Mouse (Mus musculus) regulatory T cell (primary cell): ENCODE measurements around the gene Trpc4ap.

ENCODE experiments used
- in situ Hi-C: fragments of 300-600 bp; cut with MboI, MseI; formaldehyde crosslinking; loops from one replicate; pipeline ENCODE4 v1.15.1; 2025; ENCODE audit warnings: high pct_unique_total_duplicates

Gene Trpc4ap

GRCm38 (mm10) chr2:155640656-155641055 lies 51.5 kb downstream of the Trpc4ap start:
- in situ Hi-C loops, result no loop called here

GRCm38 (mm10) chr2:155637411-155637810 lies 54.8 kb downstream of the Trpc4ap start:
- in situ Hi-C loops, result no loop called here

- in situ Hi-C loops, result no loop called here
Measured at GRCm38 (mm10) chr2:155636881-155637280, 55.3 kb downstream of the Trpc4ap start.

GRCm38 (mm10) chr2:155635961-155636360 lies 56.2 kb downstream of the Trpc4ap start:
- in situ Hi-C loops, result no loop called here

- in situ Hi-C loops, result no loop called here
Measured at GRCm38 (mm10) chr2:155634562-155634961, 57.6 kb downstream of the Trpc4ap start.

- in situ Hi-C loops, result no loop called here
Measured at GRCm38 (mm10) chr2:155633731-155634130, 58.5 kb downstream of the Trpc4ap start.

- in situ Hi-C loops, result no loop called here
Measured at GRCm38 (mm10) chr2:155633121-155633520, 59.1 kb downstream of the Trpc4ap start.

- in situ Hi-C loops, result no loop called here
Measured at GRCm38 (mm10) chr2:155632138-155632936, 59.8 kb downstream of the Trpc4ap start.

- in situ Hi-C loops, result no loop called here
Measured at GRCm38 (mm10) chr2:155630590-155631416, 61.4 kb downstream of the Trpc4ap start.

- in situ Hi-C loops, result no loop called here
Measured at GRCm38 (mm10) chr2:155630153-155630552, 62.0 kb downstream of the Trpc4ap start.

GRCm38 (mm10) chr2:155629231-155629661 lies 62.9 kb downstream of the Trpc4ap start:
- in situ Hi-C loops, result no loop called here

GRCm38 (mm10) chr2:155628519-155628918 lies 63.7 kb downstream of the Trpc4ap start:
- in situ Hi-C loops, result no loop called here

GRCm38 (mm10) chr2:155628112-155628511 lies 64.1 kb downstream of the Trpc4ap start:
- in situ Hi-C loops, result no loop called here

GRCm38 (mm10) chr2:155627030-155627738 lies 65.0 kb downstream of the Trpc4ap start:
- in situ Hi-C loops, result no loop called here

- in situ Hi-C loops, result no loop called here
Measured at GRCm38 (mm10) chr2:155626277-155626676, 65.9 kb downstream of the Trpc4ap start.

GRCm38 (mm10) chr2:155624730-155625129 lies 67.5 kb downstream of the Trpc4ap start:
- in situ Hi-C loops, result no loop called here

- in situ Hi-C loops, result no loop called here
Measured at GRCm38 (mm10) chr2:155623996-155624395, 68.2 kb downstream of the Trpc4ap start.

- in situ Hi-C loops, result no loop called here
Measured at GRCm38 (mm10) chr2:155622606-155623005, 69.6 kb downstream of the Trpc4ap start.

GRCm38 (mm10) chr2:155619817-155620216 lies 72.4 kb downstream of the Trpc4ap start:
- in situ Hi-C loops, result loop anchor here (5.0 kb wide), 1 partner anchor 103 kb away; the partner anchor contains the start of genes Acss2 and Ggt7

- in situ Hi-C loops, result loop anchor here (5.0 kb wide), 1 partner anchor 100 kb away; the partner anchor contains the start of genes Acss2 and Ggt7
Measured at GRCm38 (mm10) chr2:155616971-155617370, 75.2 kb downstream of the Trpc4ap start.

- in situ Hi-C loops, result no loop called here
Measured at GRCm38 (mm10) chr2:155613953-155614352, 78.2 kb downstream of the Trpc4ap start.

GRCm38 (mm10) chr2:155613326-155613755 lies 78.8 kb downstream of the Trpc4ap start:
- in situ Hi-C loops, result no loop called here
